Mouse (Mus musculus): ENCODE measurements around the gene Mrpl43. TPM values are rescaled to one million over a fixed set of nuclear protein-coding genes. Genes with fewer than 3 reads are reported as not detected.

Mrpl43 gene
- total RNA-seq, 2 experiments from 2014 or later: 45.2 to 48.3 TPM

DNA sequence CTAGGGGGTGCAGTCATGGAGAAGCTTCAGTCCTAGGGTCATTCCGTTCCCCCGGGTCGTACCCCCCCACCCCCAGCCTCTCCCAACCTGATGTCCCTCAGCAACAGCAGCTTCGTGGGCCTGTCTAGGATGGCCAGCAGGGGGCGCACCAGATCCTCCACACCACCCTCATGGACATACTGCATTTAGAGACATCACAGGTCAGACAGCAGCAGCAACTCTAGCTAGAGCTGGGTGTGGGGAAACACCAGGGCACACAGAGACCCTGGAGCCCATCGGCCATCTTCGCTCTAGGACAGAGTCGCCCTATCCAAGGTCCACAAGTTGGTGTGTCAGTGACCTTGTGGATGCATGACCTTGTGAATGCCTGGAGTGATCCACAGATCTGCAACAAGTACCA is 23.9 kb upstream of the Mrpl43 start:
- peak; percentile 65 to 68 for DNase-seq (ENCODE audit: low spot score in 2 of 2)

DNA sequence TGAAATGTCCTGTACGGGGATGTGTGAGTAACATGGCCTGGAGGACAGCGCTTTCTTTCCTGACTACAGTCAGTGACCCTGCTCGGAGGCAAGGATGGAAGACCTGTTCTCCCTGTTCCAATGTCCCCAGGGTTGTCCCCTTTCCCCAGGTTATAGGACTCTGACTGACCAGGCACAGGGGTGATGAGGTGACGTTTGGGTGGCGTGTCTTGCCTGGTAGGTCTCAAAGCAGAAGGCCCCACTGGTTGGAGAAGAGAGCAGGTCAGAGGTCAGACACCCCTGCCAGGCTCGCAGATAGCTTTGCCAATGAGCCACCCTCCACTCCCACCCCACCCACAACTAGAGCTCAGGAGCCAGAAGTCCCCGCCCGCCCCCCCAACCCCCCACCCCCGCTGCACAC is 23.3 kb upstream of the Mrpl43 start:
- no peak for DNase-seq (ENCODE audit: low spot score in 2 of 2)

DNA sequence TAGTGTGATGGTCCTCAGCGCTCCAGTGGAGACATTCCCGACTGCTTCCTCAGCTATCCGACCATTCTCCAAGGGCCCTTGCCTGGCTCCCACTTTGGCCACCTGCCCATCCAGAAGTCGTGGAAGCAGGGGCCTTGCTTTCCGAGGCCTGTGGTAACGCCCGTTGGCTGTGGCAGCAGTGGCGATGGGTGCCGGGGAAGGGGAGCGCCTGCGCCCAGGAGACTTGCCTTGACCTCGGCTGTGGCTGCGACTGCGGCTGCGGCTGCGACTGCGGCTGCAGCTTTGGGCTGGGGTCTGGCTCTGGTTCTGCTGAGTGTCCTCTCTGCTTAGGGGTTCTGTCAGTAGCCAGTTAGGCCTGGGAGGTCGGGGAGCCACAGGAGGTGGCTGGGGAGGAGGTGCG is 22.5 kb upstream of the Mrpl43 start:
- DNase-seq (ENCODE audit: low spot score in 2 of 2): no peak

DNA sequence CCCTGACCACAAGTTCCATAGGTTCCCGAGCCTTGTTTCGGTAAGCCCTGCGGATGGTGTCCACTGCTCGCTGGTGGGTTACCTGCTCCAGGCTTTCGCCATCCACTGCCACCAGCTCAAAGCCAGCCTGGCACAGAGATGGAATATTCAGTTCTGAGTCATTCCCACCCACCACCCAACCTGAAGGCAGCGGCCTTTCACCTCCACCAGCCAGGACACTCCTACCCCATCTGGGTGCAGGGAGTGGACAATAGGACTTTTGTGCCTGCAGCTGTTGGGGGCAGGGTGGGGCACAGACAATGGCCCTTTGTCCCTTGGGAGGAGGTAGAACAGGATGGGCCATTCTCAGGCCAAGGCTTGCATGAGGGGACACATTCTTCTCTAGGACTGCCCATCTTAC is 21.6 kb upstream of the Mrpl43 start:
- no peak for DNase-seq (ENCODE audit: low spot score in 2 of 2)

DNA sequence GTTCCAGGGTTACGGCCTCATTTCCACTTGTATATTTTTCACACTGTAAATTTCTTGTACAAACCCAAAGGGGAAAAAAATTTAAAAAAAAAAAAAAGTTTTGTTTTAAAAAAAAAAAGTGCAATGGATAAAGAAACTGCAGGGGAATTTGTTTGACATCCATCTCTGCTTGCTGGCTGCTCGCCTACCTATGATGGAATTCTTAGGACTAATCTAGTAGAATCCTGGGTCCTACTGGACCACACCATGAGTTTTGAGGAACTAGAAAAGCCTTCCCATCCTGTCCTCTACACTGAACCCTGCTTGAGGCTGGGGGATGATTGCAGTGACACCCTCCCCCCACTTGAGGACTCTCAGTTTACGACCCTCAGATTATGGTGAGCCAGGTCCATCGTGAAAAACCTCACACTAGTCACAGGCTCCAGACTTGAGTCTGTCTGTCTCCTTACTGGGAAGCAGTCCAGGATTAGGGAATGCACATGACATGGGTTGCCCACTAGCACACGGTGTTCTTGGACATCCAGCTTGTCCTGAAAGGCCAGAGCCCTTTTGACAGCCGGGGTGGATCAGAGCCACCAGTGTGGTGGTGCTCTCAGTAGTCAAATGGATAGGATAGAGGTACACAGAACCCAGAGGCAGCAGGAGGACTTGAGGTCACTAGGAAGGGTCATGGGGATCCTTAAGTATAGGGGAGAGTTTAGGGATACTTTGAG is 20.9 kb upstream of the Mrpl43 start:
- no peak for DNase-seq (ENCODE audit: low spot score in 2 of 2)

DNA sequence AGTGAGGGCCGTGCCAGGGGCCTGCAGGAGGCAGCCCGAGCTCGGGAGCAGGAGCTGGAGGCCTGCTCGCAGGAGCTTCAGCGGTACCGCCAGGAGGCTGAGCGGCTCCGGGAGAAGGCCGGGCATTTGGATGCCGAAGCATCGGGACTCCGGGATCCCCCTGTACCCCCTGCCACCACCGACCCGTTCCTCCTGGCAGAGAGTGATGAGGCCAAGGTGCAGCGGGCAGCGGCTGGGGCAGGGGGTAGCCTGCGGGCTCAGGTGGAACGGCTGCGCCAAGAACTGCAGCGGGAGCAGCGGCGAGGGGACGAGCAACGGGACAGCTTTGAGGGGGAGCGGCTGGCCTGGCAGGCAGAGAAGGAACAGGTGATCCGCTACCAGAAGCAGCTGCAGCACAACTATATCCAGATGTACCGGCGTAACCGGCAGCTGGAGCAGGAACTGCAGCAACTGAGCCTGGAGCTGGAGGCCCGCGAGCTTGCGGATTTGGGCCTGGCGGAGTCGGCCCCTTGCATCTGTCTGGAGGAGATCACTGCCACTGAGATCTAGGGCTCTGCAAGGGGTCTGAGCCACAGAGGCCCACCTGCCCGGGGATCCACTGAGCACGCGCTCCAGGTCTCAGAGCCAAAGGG is 19.8 kb upstream of the Mrpl43 start:
- no peak for DNase-seq (ENCODE audit: low spot score in 2 of 2)

DNA sequence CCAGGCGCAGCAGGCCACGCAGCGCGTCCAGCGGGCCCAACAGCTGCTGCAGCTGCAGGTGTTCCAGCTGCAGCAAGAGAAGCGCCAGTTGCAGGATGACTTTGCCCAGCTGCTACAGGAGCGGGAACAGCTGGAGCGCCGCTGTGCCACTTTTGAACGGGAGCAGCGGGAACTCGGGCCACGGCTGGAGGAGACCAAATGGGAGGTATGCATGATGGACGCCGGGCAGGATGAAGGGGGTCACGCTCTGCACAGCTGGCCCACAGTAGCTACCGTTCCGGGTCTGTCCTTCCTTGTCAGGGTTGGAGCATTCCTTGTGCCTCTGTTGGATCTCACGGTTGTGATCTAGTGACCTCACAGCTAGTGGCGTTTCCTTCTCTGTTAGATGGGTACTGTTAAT is 18.5 kb upstream of the Mrpl43 start:
- DNase-seq (ENCODE audit: low spot score in 2 of 2): no peak

DNA sequence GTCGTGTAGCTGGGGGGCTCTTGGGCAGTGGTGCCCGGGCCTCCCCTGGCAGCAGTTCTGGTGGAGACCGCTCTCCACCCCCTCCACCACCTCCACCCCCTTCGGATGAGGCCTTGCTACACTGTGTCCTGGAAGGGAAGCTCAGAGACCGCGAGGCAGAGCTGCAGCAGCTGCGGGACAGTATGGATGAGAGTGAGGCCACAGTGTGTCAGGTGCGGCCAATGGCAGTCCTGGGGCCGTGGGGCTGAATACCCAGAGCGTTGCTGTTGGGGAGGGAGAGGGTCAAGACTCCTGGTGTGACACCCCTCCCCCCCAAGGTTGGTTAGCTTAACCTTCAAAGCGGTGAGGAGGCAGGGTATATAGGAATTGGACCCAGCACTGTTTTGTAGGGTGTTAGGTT is 17.8 kb upstream of the Mrpl43 start:
- no peak for DNase-seq (ENCODE audit: low spot score in 2 of 2)

DNA sequence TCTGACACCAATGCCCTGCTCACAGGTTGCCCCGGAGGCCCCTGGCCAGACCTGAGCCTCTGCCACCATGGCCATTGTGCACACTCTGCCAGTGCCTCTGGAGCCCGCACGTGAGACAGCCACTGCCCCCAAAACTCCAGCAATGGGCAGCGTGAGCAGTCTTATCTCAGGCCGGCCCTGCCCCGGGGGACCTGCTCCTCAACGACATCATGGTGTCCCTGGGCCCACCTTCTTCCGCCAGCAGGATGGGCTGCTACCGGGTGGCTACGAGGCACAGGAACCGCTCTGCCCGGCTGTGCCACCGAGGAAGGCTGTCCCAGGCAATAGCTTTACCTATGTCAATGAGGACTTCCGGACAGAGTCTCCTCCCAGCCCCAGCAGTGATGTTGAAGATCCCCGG is 15.1 kb upstream of the Mrpl43 start:
- no peak for DNase-seq (ENCODE audit: low spot score in 2 of 2)

DNA sequence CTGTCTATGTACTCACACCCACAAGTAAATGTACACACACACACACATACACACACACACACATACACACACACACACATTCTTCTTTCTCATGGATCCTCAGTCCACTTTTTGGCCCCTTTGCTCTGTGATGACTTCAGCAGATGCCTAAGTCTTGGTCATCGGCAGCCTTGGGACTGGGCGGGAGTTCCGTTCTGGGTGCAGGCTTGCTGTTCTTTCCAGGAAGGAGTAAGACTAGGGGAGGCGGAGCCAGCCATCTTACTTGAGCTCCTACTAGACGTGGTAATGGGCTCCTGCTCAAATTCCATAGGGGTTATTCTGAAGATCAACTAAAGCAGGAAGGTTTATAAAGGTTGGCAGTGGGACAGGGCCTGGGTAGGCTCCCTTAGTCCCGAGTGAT is 14.1 kb upstream of the Mrpl43 start:
- DNase-seq (ENCODE audit: low spot score in 2 of 2): peak in 1 of 2 experiments; percentile 51

DNA sequence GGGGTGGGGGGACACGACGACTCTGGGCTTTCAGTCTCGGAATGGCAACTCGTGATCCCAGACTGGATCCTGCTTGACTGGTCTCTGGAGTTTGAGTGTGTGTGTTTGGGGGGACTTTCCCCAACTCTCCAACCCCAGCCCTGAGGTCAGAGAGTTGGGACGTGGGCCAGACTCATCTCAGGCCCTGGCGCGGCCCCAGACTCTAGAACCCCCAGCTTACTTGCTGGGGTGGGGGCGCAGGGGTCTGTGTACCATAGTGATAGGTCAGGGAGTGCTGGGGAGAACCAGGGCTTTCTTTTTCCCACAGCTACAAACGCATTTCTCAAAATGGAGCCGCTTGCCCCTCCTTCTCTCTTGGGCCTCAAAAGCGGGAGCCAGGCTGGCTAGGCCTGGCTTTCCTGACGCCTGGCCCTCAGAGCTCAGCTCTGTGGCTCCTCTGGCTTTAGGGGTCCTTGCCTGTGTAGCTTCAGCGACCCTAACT is 12.1 kb upstream of the Mrpl43 start:
- no peak for DNase-seq (ENCODE audit: low spot score in 2 of 2)

DNA sequence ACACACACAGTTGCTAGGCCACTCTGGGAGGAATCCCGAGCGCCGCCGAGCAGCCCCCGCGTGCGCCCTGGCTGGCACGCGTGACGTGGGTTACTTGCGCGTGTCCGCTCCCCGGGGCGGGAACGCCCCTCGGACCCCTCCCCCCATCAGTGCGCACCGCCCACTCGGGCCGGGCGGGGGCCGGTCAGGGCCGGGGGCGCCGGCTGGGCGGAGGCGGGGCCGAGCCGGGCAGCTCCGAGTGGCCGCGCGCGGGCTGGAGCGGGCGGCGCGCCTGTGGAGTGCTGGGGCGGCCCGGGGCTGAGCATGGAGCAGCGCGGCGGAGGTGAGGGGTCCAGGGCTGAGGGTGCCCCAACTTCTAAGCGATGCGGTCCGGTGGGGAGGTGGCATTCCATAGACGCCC is 11.7 kb upstream of the Mrpl43 start:
- DNase-seq (ENCODE audit: low spot score in 2 of 2): peak; percentile 93 to 94

DNA sequence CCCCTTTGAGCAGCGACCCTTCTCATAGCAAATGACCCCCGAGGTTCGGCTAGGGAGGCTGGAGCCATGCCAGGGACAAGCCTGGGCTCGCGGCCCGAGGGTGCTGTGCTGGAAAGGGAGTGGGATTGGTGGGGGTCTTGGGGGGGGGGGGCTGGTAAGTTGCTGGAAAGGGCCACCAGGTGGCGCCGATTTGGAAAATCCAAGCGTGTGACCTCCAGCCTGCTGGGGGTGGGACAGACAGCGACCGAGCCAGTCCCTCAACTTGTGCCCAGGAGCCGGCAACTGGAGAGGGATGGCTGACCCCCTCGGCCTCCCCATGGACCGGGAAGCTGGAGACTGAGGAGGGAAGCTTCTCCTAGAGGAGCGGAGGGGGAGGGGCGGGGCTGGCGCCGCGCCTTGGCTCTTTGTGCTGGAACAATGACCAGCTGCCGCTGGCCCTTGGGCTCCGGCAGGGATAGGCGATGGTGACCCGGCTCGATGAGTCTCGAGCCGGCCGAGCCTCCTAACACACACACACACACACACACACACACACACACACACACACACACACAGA is 11.1 kb upstream of the Mrpl43 start:
- DNase-seq (ENCODE audit: low spot score in 2 of 2): peak; percentile 69

DNA sequence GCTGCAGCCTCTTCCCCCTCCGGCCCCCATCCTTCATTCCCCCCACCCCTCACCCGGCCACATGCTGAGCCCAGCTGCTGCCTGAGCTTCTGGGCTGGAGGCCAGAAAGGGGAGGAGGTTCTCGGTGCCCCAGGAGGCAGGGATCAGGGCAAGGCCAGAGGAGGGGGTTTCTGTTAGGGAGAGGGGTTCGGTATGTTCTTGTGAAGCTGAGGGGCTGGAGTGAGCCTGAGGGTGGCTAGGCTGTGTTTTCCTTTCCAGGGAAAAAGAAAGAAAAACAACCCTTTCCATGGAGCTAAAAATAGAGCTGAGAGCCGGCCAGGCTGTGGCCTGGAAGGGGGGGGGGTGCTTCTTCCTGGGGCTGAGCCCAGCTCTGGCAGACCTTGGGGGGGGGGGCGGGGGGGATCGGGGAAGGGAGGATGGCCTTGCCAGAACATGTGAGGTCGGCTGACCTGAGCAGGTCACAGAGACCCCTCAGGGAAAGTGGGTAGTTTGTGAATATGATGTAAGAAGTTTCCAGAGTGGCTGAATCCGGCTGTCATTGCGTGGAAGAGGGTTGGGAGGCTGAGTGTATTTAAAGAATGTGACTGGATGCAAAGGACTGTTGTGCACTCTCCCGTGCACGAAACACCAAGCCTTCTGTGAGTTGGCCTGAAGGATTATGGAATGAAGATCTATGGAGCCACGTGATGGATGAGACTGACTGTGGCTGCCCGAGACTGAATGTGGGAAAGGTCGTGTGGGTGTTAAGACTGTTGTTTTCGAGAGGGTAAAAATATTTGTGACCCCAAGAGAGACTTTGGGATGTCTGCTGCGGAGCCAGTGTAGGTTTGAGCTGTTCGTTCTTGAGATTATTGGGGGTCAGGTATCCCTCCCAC is 10.3 kb upstream of the Mrpl43 start:
- peak; percentile 70 to 75 for DNase-seq (ENCODE audit: low spot score in 2 of 2)

DNA sequence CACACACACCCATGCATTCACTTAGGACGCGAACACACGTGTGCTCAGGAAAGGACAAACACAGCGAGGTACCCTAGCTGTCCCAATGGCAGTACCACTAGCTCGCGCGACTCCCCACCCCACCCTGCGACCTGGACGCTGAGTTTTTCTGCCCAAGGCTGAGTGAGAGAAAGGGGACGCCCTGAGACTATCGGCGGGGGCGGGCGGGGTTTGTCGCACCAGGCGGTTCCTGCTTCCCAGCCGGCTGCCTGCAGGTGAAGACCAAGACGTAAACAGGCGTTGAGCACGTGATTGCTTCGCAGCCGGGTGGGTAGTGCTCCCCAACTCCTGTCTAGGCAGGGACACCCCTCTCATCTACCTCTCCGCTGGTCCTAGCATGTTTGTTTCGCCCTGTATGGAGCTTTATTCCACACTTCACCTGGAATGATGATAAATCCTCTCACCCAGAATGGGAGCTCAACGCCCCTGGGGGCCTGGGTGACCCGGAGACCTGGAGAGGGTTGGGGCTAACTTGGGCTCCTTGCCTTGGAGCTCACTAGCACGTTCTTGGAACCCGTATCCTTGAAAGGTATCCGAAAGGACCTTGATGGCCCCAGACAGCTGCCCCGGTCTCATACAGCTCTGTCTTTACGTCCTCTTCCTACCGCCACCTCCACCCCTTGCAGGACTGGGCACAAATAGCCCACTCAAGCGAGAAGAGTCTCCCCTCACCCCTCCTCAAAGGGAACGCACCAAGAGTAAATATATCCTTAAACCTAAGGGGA is 9.5 kb upstream of the Mrpl43 start:
- DNase-seq (ENCODE audit: low spot score in 2 of 2): peak; percentile 60 to 69

DNA sequence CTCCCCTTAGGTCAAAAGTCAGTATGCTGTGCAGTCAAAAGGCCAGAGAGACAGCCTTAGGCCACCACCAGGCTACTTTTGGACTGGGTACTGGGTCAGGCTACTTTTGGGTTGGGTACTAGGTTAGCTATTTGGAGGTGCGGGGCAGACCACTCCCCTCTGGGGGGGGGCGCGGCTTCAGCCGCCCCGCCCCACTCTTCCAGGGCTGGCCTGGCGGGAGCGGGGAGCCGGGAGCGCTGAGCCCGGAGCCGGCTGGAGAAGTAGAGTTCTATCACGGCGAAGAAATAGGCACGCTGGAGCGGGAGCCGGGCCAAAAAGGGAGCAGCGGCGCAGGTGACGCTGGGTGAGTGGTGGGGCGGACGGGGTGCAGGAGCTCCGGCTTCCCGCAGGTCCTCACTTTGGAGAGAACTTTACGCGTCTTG is 8.8 kb upstream of the Mrpl43 start:
- DNase-seq (ENCODE audit: low spot score in 2 of 2): peak; percentile 70 to 71

DNA sequence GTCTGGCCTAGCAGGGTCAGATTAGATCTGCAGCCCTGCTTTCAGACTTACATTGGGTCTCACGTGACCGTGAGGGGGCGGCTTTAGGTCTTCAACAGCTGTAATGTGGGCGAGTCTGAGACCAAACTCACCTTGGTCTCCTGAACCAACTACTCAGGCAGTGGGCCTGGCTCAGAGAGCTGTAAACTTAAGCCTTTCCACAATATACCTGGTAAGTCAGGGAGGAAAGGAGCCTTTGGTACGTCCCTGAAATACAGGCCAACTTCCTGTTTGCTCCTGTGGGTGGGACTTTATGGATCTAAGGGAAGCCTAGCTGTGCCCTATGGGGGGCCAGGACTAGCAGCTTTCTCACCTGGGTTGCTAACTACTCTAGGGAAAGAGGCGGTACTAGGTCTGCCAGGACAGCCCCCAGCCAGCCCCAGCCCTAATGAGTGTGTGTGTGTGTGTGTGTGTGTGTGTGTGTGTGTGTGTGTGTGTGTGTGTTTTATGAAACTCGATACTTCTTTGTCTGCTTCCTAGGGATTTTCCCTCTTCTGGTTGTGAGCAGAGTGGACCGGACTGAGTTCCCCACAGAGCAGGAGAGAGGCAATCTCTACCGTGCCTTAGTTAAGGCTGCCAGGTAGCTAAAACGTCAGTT is 8.2 kb upstream of the Mrpl43 start, which contains the start of gene Lzts2:
Lzts2 (plus strand) TSS at position 80 of the 637 bp plus-strand sequence.
- no peak for DNase-seq (ENCODE audit: low spot score in 2 of 2)

DNA sequence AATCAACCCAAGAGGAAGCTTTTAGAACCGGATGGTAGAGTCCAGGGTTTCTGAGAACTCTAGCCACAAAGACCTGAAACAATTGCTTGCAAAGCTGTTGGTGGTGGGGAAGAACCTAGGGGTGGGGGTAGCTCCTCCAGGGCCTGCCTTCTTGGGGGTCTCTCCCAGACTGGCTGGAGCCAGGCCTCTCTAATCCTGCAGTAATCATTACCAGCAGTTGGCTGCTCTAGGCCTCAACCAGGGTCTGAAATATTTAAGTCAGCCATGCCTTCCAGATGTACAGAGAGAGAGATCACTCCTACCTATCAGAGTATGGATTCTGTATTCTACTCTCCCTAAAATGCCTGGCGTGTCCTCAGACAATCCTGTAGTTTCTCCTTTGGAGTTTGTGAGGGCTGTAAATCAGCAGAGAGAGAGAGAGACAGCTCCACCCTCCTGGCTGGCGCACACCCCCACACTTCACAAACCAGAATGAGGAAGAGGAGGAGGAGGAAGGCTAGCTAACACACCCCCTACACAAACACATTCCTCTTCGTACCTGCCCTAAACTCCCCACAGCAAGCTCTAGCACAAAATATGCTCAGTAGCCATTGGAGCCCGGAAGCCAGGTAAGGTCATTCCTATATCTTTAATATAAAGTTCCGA is 7.5 kb upstream of the Mrpl43 start:
- DNase-seq (ENCODE audit: low spot score in 2 of 2): no peak

DNA sequence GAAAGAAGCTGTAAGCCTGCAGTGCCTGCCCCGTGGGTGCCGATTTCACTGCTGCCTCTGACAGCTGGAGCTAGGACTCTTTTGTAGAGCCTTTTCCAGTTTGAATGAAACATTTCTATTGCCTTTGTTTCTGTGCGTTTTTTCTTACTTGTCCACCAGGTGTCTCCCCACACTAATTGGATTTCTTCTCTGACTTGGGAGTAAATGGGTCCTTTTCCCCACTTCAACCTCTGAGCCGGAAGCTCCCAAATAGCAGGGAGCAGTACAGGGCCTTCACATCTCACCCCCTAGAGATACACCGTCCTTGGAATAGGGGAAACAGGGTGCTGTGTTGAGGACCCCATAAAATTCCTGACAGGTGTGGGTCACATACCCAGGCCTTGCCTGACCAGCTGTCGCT is 6.4 kb upstream of the Mrpl43 start:
- no peak for DNase-seq (ENCODE audit: low spot score in 2 of 2)

DNA sequence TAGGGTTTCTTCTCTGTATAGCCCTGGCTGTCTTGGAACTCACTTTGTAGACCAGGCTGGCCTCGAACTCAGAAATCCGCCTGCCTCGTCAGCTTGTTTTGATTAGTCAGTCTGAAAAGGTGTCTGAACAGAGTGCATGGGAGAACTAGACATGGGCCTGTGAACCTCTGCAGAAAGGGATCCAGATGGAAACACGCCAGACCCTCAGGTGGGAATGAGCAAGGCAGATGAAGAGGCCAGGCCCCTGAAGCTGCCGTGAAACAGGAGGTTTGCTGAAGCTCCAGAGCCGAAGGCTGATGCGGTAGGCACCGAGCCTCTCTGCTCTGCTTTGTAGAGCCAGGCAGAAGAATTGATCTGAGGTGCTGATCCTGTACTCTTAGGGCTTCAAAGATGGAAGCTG is 6.0 kb upstream of the Mrpl43 start:
- DNase-seq (ENCODE audit: low spot score in 2 of 2): no peak

Data from adrenal gland, adult 18-20 months (tissue).